Mouse (Mus musculus) Patski (cell line): ENCODE results near the gene Dpy19l3. TPM values are rescaled to one million over a fixed set of nuclear protein-coding genes. Genes with fewer than 3 reads are reported as not detected.

Source experiments
- ATAC-seq: fragments of 100-300 bp; one replicate; pipeline ENCODE4 v1.8.0; 2021
- CTCF ChIA-PET: fragments of 350-600 bp; sonication (Branson Sonifier 250); formaldehyde crosslinking; loops from one replicate; lab custom pipeline; 2022; ENCODE audit warnings: inconsistent platforms; lab: Charles Lee
- POLR2A ChIA-PET: fragments of 350-600 bp; sonication (Branson Sonifier 250); formaldehyde crosslinking; loops from one replicate; lab custom pipeline; 2022; ENCODE audit warnings: antibody characterized with exemption, inconsistent platforms; lab: Charles Lee
- DNase-seq: peaks from one replicate; pipeline ENCODE4 v3.0.0-alpha.2; 2011; ENCODE audit warnings: low read depth, low spot score
- H3K27me3 ChIP-seq: fragments of 371-371 bp; one replicate; pipeline ENCODE4 v1.5.1; 2021
- CTCF ChIP-seq: fragments of 100-300 bp; IDR thresholded peaks from one replicate; pipeline ENCODE4 v1.5.1; 2021
- in situ Hi-C: fragments of 300-500 bp; cut with MboI; formaldehyde crosslinking; loops from 3 replicates; pipeline ENCODE4 v1.11.1; 2018; ENCODE audit warnings: low pct_unique_long_range_greater_than_20kb, mixed read lengths
- polyA plus RNA-seq: library from polyadenylated mRNA; unstranded; gene quantifications from one replicate; pipeline ENCODE4 v1.2.3, GENCODE M21; 2021

The Dpy19l3 gene
- polyA plus RNA-seq, 1 experiment from 2014 or later, result 28.4 TPM

DNA sequence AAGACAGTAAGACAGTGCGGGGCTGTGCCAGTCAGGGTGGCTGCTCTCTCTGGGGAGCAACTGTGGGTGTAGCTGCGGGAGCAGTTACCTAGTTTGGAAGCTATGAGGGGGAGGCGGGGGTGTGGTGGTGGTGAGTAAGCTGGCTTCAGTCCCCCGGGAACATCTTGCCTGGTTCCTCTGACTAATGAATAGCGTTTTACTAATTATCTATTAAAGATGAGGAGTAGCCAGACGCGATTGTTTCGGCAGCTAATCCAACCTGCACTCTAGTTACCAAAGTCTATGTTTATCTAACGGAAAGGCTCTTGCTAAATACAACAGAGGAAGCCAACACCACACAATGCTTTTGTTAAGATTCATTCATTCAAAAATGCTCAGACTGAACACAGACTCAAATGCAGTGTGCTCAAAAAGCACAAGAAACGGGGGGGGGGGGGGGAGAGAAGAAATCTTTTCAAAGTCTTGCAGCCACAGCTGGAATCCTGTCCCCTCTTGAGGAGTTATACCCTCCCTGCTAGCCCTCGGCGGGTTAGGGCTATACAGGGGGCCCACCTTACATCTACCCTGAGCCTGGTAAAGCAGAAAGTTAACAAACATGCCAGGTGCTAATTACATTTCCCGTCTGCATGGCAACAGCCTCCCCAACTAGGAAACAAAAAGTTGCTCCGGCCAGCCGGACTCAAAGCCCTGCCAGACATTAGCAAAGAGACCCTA, 778 bp downstream of the Dpy19l3 start:
- no peaks in the 10 kb centered on the region for H3K27me3 ChIP-seq
- peak; percentile 3 for ATAC-seq
- DNase-seq, result no peak
- no peak for TF ChIP-seq CTCF
- POLR2A ChIA-PET, result interaction anchor here (0.6 kb wide), 1 partner anchor 27 kb away, joined by 9 read pairs; no protein-coding TSS in a partner anchor
- in situ Hi-C loops, result no loop called here
- CTCF ChIA-PET, result interaction anchor here (0.9 kb wide), 1 partner anchor 8 kb away, joined by 4 read pairs; no protein-coding TSS in a partner anchor

DNA sequence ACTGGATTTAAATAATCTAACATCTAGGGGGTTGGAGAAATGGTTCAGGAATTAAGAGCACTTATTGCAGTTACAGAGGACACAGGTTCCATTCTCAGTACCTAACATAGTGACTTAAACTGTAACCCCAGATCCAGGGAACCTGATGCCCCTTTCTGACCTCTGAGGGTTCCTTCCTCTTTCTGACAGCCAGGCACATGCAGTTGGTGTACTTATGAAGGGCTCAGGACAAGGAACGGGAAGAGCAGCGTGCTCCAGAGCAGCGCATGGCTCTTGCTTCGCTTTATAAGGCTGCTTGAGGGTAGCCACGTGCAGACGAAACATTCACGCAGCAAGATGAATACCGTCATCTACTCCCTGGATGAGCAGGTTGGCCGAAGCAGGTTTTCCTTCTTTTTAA, 3.4 kb downstream of the Dpy19l3 start:
- no peak for DNase-seq
- no peak for ATAC-seq
- TF ChIP-seq CTCF, result no peak
- in situ Hi-C loops, result no loop called here
- H3K27me3 ChIP-seq, result no peaks in the 10 kb centered on the region
- ChIA-PET POLR2A (no interaction called here), CTCF (no interaction called here)

DNA sequence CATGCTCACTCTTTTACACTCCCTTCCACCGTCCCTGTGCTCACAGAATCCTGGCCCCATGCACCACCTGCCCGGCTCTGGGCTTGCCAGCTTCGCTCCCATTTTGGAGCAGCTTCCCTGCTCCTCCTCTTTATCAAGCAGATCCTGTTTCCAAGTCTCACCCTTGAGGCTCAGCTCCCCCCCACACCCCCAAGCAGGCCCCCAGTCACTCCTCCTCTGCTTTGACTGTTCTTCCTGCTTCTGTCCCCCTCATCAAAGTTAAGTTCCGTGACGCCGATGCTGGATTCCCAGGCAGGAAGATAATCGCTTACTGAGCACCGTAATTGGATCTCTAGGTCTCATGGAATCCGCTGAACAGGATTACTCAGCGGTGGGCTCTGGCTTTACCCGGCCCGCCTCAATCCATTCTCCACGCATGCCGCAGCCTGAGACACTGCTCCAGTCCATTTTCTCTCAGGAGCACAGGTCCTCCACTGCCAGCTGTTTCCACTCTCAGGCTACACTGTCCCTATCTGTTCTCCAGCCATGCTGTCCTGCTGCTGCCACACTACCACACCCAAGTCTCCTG, 6.8 kb downstream of the Dpy19l3 start:
- ATAC-seq, result no peak
- in situ Hi-C loops, result no loop called here
- DNase-seq, result no peak
- CTCF ChIA-PET, result no interaction called here
- no peak for TF ChIP-seq CTCF
- H3K27me3 ChIP-seq, result no peaks in the 10 kb centered on the region
- POLR2A ChIA-PET, result no interaction called here

DNA sequence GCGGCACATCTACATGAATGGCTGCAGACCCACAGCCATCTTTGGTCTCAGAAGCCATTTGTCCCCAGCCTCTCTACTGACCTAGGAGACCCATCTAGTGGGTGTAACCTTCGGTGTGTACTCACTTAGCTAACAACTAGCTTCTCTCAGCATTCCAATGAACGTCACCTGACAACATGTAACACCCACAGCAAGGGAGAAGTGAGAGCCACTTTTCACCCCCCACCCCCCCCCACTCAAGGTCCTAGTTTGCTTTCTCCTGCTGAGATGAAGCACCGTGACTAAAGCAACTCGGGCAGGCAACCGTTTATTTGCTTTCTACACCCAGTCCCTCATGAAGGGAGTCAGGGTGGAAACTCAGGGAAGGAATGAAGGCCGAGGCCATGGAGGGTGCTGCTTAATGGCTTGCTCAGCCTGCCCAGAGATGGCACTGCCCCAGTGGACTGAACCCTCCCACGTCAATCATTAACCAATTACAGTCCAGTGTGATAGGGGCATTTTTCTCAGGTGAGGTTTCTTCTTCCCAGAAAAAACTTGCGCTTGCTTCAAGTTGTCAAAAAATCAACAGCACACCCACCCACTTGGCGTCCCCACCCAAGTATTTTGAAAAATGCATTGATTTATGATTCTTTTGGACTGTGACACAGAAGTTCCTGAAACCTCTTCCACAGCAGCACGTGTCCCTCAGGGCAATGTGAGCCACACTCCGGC, 7.4 kb downstream of the Dpy19l3 start:
- in situ Hi-C loops, result no loop called here
- no peak for TF ChIP-seq CTCF
- ChIA-PET POLR2A (interaction anchor here (1.1 kb wide), 1 partner anchor 8 kb away, joined by 3 read pairs; the partner anchor contains the start of gene Dpy19l3), CTCF (interaction anchor here (1.5 kb wide), 1 partner anchor 16 kb away, joined by 4 read pairs; no protein-coding TSS in a partner anchor)
- H3K27me3 ChIP-seq, result no peaks in the 10 kb centered on the region
- DNase-seq, result no peak
- no peak for ATAC-seq

DNA sequence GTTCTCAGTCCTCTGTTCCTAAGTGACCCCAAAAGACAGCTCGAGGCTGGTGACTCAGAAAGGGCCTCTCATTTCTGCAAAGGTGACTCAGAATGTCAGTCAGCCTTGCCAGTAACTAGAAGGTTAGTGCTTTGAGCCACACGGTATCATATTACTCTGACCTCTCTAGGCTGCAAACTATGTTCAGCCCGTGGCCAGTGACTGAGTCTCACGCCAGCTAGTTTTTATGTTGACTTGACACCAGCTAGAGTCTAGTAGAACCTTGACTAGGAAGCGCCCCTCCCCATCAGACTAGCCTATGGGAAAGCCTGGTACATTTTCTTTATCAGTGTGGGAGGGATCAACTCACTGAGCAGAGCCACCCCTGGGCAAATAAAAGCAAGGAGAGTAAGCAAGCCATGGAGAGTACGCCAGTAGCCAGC, 9.0 kb downstream of the Dpy19l3 start:
- DNase-seq, result peak; percentile 83
- in situ Hi-C loops, result no loop called here
- ChIA-PET CTCF (interaction anchor here (1.4 to 1.5 kb wide), 2 partner anchors 8 to 18 kb away, joined by 4 read pairs; no protein-coding TSS in a partner anchor), POLR2A (interaction anchor here (0.7 kb wide), 1 partner anchor 86 kb away, joined by 3 read pairs; no protein-coding TSS in a partner anchor)
- TF ChIP-seq CTCF, result no peak
- H3K27me3 ChIP-seq, result no peaks in the 10 kb centered on the region
- ATAC-seq, result peak; percentile 97

DNA sequence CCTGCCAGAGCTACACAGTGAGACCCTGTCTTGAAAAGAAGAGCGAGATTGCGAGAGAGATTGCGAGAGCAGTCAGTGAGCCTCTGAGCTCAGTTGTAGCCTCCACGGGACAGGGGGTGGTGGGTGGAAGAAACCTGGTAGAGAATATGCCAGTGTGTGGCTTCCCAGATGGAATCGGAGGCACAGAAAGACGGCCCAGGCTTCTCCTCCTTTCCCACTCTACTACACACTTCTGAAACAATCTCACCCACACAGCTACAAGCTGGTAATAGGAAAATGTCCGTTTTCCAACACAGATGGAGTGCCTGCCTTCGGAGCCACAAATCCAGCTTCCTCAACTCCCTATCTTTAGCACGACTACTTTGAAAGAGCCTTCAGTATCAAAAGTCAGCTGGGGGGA, 9.5 kb downstream of the Dpy19l3 start:
- ATAC-seq (no peak), DNase-seq (no peak)
- no peaks in the 10 kb centered on the region for H3K27me3 ChIP-seq
- in situ Hi-C loops, result no loop called here
- CTCF ChIA-PET, result interaction anchor here (0.9 to 1.8 kb wide), 3 partner anchors 8 to 116 kb away, joined by 3 to 4 read pairs (median 4); no protein-coding TSS in a partner anchor
- POLR2A ChIA-PET, result interaction anchor here (0.7 kb wide), 1 partner anchor 86 kb away, joined by 3 read pairs; no protein-coding TSS in a partner anchor
- no peak for TF ChIP-seq CTCF

DNA sequence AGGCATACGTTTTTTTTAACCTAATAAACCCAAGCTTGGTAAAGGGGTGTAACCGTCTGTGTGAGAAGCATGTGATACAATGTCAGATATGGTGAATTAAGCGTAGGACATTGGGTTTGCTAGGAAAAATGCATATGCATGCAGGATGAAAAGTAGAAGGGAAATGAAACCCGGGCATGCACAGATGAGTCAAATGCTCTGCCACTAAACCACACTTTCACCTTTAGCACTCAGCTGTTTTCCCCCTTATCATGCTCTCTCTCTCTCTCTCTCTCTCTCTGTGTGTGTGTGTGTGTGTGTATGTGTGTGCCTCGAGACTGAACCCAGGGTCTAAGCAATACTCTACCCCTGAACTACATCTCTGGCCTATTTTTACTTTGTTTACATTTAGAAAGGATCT, 11.9 kb downstream of the Dpy19l3 start:
- ChIA-PET CTCF (no interaction called here), POLR2A (no interaction called here)
- in situ Hi-C loops, result no loop called here
- DNase-seq (no peak), ATAC-seq (no peak)
- TF ChIP-seq CTCF, result no peak
- H3K27me3 ChIP-seq, result no peaks in the 10 kb centered on the region

DNA sequence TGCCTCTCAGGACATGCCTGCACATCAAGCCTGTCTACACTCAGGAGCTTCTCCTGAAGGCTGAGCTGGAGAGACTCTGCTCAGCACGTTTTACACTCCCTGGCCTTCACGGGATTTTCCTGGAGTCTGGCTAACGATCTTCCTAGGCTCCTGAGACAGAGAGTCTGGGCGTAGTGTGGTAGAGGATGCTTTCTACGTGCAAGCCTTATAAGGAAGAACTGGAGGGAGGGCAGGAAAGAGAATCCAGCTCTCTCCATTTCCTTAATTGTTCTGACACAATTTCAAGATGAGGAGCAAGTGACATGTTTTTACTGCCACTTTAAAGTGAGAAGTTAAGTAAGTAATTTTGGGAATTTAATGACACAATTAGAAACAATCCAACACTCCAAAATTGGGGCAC, 12.4 kb downstream of the Dpy19l3 start:
- CTCF ChIA-PET, result no interaction called here
- H3K27me3 ChIP-seq, result no peaks in the 10 kb centered on the region
- TF ChIP-seq CTCF, result no peak
- DNase-seq, result no peak
- in situ Hi-C loops, result no loop called here
- POLR2A ChIA-PET, result no interaction called here
- no peak for ATAC-seq

DNA sequence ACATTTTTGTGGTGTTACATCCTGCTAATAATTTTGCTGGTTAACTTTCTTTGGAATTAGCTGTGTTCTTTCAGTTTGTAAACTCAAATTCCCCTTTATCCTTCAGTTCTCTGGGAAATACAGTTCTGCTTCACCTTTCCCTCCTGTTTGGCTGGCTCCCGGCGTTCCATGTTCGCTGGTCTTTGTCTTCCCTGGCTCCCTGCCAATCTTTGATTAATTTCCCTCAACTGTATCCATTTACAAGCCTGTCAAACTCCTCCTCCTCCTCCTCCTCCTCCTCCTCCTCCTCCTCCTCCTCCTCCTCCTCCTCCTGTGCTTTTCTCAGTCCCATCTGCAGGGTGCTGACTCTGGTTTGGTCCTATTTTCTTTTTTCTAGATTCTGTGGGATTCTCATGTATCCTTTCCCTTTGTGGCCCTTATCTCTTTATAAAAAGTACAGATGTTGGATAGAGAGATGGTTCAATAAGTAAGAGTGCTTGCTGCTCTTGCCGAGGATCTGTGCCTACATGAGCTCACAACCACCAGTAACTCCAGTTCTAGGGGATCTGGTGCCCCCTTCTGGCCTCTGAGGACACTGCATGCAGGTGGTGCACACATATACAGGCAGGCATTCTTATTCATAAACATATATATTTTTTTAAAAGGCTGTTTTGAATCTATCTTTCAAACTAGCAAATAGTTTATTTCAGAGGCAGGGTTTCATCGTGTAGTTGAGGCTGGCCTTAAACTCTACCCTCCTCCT, 13.6 kb downstream of the Dpy19l3 start:
- DNase-seq (no peak), ATAC-seq (no peak)
- ChIA-PET CTCF (interaction anchor here (0.7 to 1.6 kb wide), 3 partner anchors 14 to 55 kb away, joined by 3 to 4 read pairs (median 3); partner anchors contain the start of gene Dpy19l3), POLR2A (no interaction called here)
- TF ChIP-seq CTCF, result no peak
- in situ Hi-C loops, result no loop called here
- no peaks in the 10 kb centered on the region for H3K27me3 ChIP-seq

DNA sequence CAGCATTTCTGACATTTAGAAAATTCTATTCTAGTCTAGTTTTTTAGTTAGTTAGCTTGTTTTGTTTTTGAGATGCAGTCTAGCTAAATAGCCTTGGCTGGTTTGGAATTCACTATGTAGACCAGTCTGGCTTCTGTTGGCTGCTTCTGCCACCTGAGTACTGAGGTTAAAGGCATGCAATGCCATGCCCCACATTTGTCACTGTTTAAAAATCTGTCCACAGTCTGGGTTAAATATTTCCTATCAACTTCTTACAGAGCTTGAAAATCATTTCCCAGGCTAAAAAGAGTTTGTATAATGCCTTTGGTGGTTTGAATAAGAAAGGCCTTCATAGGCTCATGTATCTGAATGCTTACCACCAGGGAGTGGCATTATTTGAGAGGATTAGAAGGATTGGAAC, 15.4 kb downstream of the Dpy19l3 start:
- H3K27me3 ChIP-seq, result no peaks in the 10 kb centered on the region
- ATAC-seq (no peak), DNase-seq (no peak)
- in situ Hi-C loops, result no loop called here
- POLR2A ChIA-PET, result no interaction called here
- TF ChIP-seq CTCF, result no peak
- CTCF ChIA-PET, result no interaction called here
